Mouse (Mus musculus): ENCODE data around the gene Brd9. TPM values are rescaled to one million over a fixed set of nuclear protein-coding genes. Genes with fewer than 3 reads are reported as not detected.

Brd9 gene
- total and polyA plus RNA-seq, 3 experiments: 28.0 to 43.4 (median 32.5) TPM

DNA sequence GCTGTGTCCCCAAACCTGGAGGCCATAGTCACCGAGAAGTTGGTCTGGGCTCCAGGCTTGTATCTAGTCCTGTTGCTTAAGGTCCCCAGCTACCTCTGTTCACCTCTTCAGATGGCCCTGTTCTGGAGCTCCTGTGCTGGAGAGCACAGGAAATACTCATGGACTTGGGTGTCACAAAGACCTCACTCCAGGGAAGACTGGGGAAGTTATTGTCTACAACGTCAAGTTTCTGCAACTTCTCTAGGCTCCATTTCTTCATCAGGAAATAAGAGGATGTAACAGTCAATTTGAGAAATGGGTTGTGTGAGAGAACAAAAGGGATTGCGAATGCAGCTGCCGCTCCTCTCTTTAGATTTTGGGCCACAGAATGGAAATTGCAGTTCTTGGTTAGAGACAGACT lies 58.8 kb downstream of the Brd9 start:
- no peaks in the 10 kb centered on the region for H3K9me3 ChIP-seq (replicated peaks; ENCODE audit: low read length)
- H3K27me3 ChIP-seq (replicated peaks): no peaks in the 10 kb centered on the region
- H3K4me3 ChIP-seq (replicated peaks in 1 of 3; ENCODE audit: low read depth in 2 of 3, low read length in 2 of 3, poor library complexity in 1 of 3): no peak overlapping the region
- H3K36me3 ChIP-seq (replicated peaks in 1 of 2; ENCODE audit: control insufficient read depth in 1 of 2, insufficient read depth in 1 of 2, low read length in 1 of 2): no peaks in the 10 kb centered on the region
- TF ChIP-seq JUN (IDR thresholded peaks at IDR 0.05; ENCODE audit: insufficient read depth, low read depth, low read length) (no peak), CTCF (conservative IDR thresholded peaks at IDR 0.05 in 1 of 2, IDR thresholded peaks at IDR 0.05 in 1 of 2; ENCODE audit: low read depth in 2 of 2, low read length in 2 of 2) (no peak), PAX5 (IDR thresholded peaks at IDR 0.05; ENCODE audit: low read length) (no peak), ZNF384 (IDR thresholded peaks at IDR 0.05; ENCODE audit: low read depth, low read length) (no peak), MAZ (IDR thresholded peaks at IDR 0.05; ENCODE audit: low read depth, low read length) (no peak), CHD1 (IDR thresholded peaks at IDR 0.05; ENCODE audit: low read depth, low read length) (no peak), E2F4 (IDR thresholded peaks at IDR 0.05; ENCODE audit: insufficient replicate concordance, low read depth, low read length) (no peak), IRF4 (IDR thresholded peaks at IDR 0.05; ENCODE audit: low read depth, low read length) (no peak), MYC (IDR thresholded peaks at IDR 0.05; ENCODE audit: low read depth, low read length) (no peak), SIN3A (IDR thresholded peaks at IDR 0.05; ENCODE audit: low read length) (no peak), KAT2A (IDR thresholded peaks at IDR 0.05; ENCODE audit: insufficient replicate concordance, low read length) (no peak), ZMIZ1 (IDR thresholded peaks at IDR 0.05; ENCODE audit: low read depth, low read length) (no peak), NELFE (IDR thresholded peaks at IDR 0.05; ENCODE audit: low read depth, low read length) (no peak), USF1 (IDR thresholded peaks at IDR 0.05; ENCODE audit: low read depth, low read length) (no peak), POLR2AphosphoS2 (IDR thresholded peaks at IDR 0.05; ENCODE audit: low read depth, low read length) (no peak), ZKSCAN1 (IDR thresholded peaks at IDR 0.05; ENCODE audit: borderline replicate concordance, low read depth, low read length) (no peak), POLR2A (IDR thresholded peaks at IDR 0.05; ENCODE audit: low read depth, low read length) (no peak), RCOR1 (conservative IDR thresholded peaks at IDR 0.05; ENCODE audit: low read depth, low read length) (no peak), ETS1 (conservative IDR thresholded peaks at IDR 0.05; ENCODE audit: low read depth, low read length) (no peak)
- H3K27ac ChIP-seq (ENCODE audit: insufficient read depth, low read depth): no peak overlapping the region
- no peak for DNase-seq (ENCODE audit: extremely low read depth)
- no peak overlapping the region for H3K4me2 ChIP-seq (ENCODE audit: insufficient read depth, low read depth, poor library complexity, severe bottlenecking)
- H3K4me1 ChIP-seq (ENCODE audit: control insufficient read depth in 1 of 2, insufficient read depth in 2 of 2): 0 out of 4 replicates have a peak, but pooled peaks cover 0 to 3% of the 10 kb centered on the region in 2 experiments
- in situ Hi-C loops (cut with MboI; ENCODE audit: low pct_ligation_motif_present, low pct_unique_long_range_greater_than_20kb, low sequenced_read_pairs): no loop called here
- no peak overlapping the region for H3K9ac ChIP-seq (ENCODE audit: insufficient read depth, low read depth)
- dilution Hi-C loops (cut with MboI; ENCODE audit: extremely low pct_ligation_motif_present, extremely low pct_unique_long_range_greater_than_20kb, low sequenced_read_pairs): no loop called here
- no peaks in the 10 kb centered on the region for H3K79me2 ChIP-seq (replicated peaks; ENCODE audit: control insufficient read depth, extremely low read depth, insufficient read depth, poor library complexity, severe bottlenecking)

DNA sequence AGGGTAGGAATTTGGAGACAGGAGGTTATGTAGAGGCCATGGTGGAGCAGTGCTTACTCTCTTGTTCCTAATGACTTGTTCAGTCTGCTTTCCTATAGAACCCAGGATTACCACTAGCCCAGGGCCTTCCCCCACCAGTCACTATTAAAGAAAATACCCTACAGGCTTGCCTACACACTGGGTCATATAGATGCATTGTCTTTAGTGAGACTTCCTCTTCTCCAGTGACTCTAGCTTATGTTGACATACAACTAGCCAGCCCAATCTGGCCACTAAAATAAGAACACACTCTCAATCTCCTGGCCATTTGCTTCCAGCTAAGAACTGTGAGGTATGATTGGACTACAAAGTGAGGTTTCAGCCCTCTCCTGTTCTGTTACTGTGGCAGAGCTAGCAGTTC lies 62.9 kb downstream of the Brd9 start:
- Histone ChIP-seq H3K27me3 (replicated peaks) (peaks cover 3% of the 10 kb centered on the region), H3K4me1 (ENCODE audit: control insufficient read depth in 1 of 2, insufficient read depth in 2 of 2) (peaks cover 0 to 5% of the 10 kb centered on the region in 2 experiments; a peak in 2 of 4 replicates), H3K36me3 (replicated peaks in 1 of 2; ENCODE audit: control insufficient read depth in 1 of 2, insufficient read depth in 1 of 2, low read length in 1 of 2) (no peaks in the 10 kb centered on the region), H3K9me3 (replicated peaks; ENCODE audit: low read length) (no peaks in the 10 kb centered on the region), H3K4me3 (replicated peaks in 1 of 3; ENCODE audit: low read depth in 2 of 3, low read length in 2 of 3, poor library complexity in 1 of 3) (no peak overlapping the region), H3K27ac (ENCODE audit: insufficient read depth, low read depth) (no peak overlapping the region), H3K4me2 (ENCODE audit: insufficient read depth, low read depth, poor library complexity, severe bottlenecking) (no peak overlapping the region), H3K79me2 (replicated peaks; ENCODE audit: control insufficient read depth, extremely low read depth, insufficient read depth, poor library complexity, severe bottlenecking) (no peaks in the 10 kb centered on the region), H3K9ac (ENCODE audit: insufficient read depth, low read depth) (no peak overlapping the region)
- dilution Hi-C loops (cut with MboI; ENCODE audit: extremely low pct_ligation_motif_present, extremely low pct_unique_long_range_greater_than_20kb, low sequenced_read_pairs): no loop called here
- TF ChIP-seq CHD2 (IDR thresholded peaks at IDR 0.05; ENCODE audit: low read length): no peak
- no peak for TF ChIP-seq SIN3A (IDR thresholded peaks at IDR 0.05; ENCODE audit: low read length)
- TF ChIP-seq CTCF (conservative IDR thresholded peaks at IDR 0.05 in 1 of 2, IDR thresholded peaks at IDR 0.05 in 1 of 2; ENCODE audit: low read depth in 2 of 2, low read length in 2 of 2): no peak
- TF ChIP-seq IRF4 (IDR thresholded peaks at IDR 0.05; ENCODE audit: low read depth, low read length): no peak
- TF ChIP-seq RCOR1 (conservative IDR thresholded peaks at IDR 0.05; ENCODE audit: low read depth, low read length): no peak
- TF ChIP-seq JUN (IDR thresholded peaks at IDR 0.05; ENCODE audit: insufficient read depth, low read depth, low read length): no peak
- TF ChIP-seq RAD21 (IDR thresholded peaks at IDR 0.05; ENCODE audit: low read depth, low read length): no peak
- no peak for TF ChIP-seq MEF2A (IDR thresholded peaks at IDR 0.05; ENCODE audit: borderline replicate concordance, low read depth, low read length)
- no peak for TF ChIP-seq BHLHE40 (IDR thresholded peaks at IDR 0.05; ENCODE audit: low read depth, low read length)
- no peak for TF ChIP-seq SMC3 (IDR thresholded peaks at IDR 0.05; ENCODE audit: low read depth, low read length)
- in situ Hi-C loops (cut with MboI; ENCODE audit: low pct_ligation_motif_present, low pct_unique_long_range_greater_than_20kb, low sequenced_read_pairs): no loop called here
- no peak for DNase-seq (ENCODE audit: extremely low read depth)

Data from CH12.LX (cell line).